Mouse (Mus musculus) thymus, postnatal 25 days (tissue): Measurements from ENCODE around the gene Blm.

Experiments
- DNase-seq: peaks from one replicate; pipeline ENCODE4 v3.0.0; 2022

Blm gene

DNA sequence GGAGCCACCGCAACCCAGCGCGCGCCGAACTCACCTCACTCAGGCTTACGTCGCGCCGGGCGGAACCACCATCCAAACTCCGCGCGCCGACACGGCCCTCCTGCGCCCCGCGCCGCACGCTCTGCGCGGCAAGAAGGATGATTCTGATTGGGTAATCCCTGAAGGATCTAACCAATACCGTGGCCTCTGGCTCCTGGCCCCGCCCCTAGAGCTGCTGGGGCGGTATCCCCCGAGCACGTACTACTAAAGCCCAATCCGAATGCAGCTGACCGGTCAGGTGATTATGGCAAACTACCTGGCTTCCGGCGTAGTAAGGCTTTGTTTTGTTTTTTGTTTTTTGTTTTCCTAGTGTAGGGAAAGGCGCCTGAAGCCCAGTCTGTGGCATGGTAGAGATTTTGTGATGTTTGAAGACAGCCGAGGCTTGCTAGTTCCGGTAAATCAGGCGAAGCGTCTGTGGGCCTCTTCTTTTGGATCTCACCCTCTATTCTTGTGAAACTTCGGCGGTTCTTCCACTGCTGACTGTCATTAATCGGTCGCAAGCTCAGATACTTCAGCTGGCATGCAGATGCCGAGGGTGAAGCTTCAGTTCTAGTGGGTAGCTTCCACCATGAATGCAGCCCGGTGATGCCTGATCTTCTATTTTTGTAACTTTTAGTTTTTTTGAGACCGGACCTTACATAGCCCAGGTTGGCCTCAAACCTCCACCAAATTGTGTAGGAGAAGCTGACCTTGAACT lies at the start of gene Blm:
Gene Blm (minus strand): TSS at position 111 of the 736 bp plus-strand sequence.
- peak; percentile 97 for DNase-seq

GRCm38 (mm10) chr7:80583981-80584380 lies 49.1 kb upstream of the Blm start:
- DNase-seq: peak; percentile 60

- peak; percentile 49 for DNase-seq
Measured at GRCm38 (mm10) chr7:80582821-80583451, 48.0 kb upstream of the Blm start.

GRCm38 (mm10) chr7:80580368-80580767 lies 45.4 kb upstream of the Blm start:
- peak; percentile 49 for DNase-seq

DNA sequence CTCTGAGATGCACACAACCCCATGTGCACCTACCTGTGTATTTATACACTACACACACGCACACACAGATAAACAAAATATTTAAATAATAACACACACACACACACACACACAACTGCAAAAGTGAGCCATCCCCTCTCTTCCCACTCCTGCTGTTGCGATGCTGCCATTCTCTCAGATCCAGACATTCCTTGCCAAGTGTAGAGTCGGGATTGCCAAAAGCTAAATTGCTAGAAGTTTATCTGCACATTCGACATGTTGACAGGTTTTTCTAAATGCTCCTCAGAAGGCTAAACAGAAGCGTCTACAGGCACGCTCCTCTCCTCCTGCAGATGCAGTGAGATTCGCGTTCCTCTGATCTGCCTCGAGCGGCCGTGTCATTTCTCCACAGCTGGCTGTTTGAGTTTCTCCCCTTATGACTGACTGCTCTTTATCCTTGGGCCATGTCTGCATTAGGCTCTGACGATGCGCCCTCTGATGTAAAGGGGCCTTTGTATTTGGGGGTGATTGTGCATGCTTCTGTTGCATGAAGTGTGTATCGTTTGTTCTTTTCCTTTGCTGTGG lies 42.6 kb upstream of the Blm start:
- peak; percentile 41 for DNase-seq

DNA sequence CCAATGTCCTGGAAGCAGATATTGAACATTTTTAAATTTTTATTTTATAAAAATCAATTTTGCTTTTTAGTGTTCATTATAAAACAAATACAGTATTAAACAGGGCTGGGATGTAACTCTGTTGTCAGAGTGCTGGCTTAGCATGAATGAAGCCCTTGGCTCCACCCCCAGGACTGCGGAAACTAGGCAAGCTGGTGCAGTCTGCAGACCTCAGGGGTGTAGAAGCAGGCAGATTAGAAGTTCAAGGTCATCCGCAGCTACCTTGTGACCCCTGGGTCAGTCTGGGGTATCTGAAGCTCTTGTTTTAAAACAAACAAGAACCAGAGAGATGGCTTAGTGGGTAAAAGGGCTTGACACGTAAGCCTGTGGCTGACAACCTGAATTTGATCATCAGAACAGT lies 41.7 kb upstream of the Blm start:
- DNase-seq: peak; percentile 39

DNA sequence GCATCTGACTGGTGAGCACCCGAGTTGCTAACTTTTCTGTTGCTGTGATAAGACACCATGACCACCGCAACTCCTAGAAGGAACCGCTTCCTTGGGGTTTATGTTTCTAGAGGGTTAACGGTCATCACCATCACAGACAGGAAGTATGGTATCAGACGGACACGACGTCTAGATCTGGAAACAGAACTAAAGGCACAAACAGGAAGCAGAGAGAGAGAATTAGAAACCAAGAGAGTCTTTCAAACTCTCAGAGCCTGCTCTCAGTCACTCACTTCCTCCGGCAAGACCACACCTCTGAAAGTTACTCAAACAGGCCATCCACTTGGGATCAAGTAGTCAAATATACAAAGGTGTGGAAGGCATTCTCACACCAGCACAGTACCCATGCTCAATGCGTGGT lies 40.8 kb upstream of the Blm start:
- DNase-seq: peak; percentile 26

GRCm38 (mm10) chr7:80573076-80573475 lies 38.2 kb upstream of the Blm start:
- DNase-seq: no peak

DNA sequence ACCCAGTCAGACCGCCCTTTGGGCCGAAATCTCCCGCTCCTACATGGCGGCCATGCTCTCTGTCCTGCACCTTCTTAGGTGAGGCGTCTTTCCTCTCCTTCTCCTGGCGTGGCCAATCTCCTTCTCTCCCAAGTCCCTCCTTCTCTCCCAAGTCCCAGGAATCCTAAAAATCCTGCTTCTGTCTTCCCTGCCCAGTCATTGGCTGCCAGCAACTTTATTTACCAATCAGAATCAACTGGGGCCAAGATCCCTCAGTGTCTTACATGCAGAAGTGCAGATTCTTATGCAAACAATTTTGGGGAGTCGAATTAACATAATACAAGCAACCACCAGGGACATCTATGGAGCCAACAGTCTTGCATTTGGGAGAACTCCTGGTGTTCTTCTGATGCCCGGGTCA lies 33.1 kb upstream of the Blm start:
- DNase-seq: no peak

DNA sequence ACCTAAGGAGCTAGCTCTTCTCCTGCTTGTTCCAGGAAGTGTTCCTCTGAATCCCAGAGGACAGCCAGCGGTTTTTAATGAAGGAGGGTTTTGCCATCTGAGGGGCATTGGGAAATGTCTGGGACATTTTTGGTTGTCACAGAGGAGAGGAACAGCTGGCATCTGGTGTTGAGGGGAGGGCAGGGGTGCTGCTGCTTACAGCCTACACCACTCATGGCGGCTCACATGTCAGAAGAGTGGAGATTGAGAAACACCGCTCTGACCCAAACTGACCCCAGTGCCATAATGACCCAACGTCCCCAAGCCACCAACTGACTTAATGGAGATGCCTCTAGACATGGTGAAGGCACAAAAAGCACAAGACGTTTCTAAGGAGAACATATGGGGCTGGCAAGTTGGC lies 27.0 kb upstream of the Blm start:
- DNase-seq: no peak

- DNase-seq: no peak
Measured at GRCm38 (mm10) chr7:80561271-80561670, 26.4 kb upstream of the Blm start.

- no peak for DNase-seq
Measured at GRCm38 (mm10) chr7:80558572-80558971, 23.7 kb upstream of the Blm start.

GRCm38 (mm10) chr7:80558101-80558500 lies 23.2 kb upstream of the Blm start:
- no peak for DNase-seq

DNA sequence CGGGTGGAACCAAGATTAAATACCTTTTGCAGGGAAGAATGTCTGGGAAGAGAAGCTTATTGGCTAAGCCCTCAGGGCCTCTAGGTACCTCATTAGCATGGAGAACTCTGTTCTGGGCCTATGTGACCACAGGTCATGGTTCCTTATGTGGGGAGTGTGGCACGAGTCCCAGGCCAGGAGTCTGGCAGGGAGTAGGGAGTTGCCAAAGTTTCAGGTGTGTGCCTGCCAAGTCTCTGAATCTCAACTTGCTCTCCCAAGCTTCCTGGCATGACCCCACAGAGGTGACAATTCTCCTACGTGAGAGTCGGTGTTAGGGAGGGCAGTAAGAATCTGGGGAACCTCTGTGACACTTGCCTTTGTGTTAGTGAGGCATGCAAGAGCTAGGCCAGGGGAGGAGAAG lies 22.2 kb upstream of the Blm start:
- DNase-seq: no peak

GRCm38 (mm10) chr7:80556166-80556565 lies 21.2 kb upstream of the Blm start:
- DNase-seq: no peak

DNA sequence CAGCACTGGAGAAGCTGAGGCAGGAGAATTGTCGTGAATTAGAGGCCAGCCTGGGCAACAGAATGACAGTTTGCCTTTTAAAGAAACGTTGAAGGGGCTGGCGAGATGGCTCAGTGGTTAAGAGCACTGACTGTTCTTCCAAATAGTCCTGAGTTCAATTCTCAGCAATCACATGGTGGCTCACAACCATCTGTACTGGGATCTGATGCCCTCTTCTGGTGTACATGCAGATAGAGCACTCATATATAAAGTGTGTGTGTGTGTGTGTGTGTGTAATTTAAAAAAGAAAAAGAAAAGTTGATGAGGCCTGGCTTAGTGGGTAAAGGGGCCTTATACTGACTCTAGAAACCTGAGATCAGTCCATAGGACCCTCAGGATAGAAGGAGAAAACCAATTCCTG lies 20.2 kb upstream of the Blm start:
- DNase-seq: no peak

DNA sequence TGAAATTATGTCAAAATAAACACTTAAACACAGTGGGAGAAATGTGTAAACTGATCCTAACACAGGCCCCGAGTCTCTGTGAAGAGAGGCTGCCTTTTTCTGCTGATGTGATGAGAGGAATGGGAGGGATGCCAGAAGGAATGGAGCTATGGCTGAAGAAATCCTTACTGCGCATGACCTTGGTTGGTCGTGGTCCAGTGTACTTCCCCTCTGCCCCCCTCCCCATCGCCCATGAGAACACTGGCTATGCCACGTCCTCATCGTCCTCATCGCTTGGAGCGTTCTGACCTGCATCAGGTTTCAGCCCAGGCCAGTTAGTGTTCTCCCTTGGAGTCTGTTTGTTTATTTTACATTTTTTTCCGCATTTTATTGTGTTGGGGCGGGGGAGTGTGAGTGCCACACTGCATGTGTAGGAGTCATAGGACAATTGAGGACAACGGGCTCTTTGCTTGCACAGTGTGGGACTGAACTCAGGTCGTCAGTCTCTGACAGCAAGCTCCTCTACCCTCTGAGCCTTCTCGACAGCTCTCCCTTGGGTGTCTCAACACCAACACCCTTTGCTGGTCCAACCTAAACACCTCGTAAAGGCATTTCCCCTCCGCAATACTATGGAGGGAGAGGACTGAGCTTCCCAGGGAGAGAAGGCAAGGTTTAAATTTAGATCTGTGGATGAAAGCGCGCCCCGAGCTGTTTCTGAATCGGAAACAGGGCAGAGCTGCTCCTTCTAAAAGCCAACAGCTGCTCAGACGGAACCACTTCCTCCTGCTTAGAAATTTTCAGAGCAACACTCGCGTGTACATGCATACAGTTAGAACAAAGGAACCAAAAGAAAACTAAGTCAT lies 19.5 kb upstream of the Blm start:
- DNase-seq: peak; percentile 76

DNA sequence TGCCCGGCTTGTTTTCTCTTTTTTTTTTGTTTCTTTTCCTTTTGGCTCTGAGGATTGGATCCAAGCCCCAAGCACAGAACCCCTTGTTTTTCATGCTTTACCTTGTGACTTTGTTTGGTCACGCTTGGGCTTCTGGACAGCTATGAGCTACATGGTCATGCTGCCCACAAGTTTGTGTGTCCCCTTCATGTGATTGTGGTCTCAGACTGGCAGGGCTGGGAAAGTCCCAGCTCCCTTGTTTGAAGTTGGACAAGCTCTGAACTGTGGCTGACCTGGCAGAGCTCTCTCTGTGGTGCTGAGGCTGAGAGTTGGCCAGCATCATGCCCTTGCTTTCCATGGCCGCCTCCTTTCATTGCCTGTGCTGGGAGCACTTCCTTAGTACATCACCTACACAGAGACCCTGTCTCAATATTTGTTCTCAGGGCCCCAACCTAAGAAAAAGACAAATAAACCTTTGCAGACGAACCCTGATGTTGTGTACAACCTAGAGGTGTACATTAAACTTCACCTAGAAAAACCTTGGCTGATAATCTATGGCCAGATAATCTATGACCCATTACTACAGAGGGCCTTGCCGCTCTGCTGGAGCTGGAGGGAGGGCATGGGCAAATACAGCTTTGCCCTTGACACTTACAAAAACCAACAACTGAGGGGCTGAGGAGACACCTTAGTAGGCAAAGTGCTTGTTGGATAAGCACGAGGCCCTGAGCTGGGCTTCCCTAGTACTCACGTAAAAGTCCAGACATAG lies 13.8 kb upstream of the Blm start:
- DNase-seq: no peak

GRCm38 (mm10) chr7:80542139-80542831 lies 7.4 kb upstream of the Blm start:
- no peak for DNase-seq

DNA sequence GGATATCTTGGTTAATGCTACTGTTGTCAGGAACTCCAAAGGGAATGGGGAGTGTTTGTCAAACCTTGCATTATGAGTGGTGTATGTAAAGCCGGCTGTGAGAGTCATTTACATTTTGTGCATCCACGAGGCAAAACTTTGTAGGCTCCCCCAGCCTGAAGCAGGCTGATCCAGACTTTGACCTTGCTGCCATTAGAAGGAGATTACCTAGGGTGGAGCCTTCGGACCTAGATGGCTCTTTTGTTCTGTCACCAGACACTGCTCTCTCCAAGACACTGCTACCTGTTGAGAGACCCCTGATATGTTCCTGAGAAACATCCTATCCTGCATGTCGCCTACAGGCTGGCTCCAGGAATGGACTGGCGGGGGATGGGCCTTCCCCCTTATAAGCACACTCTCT lies 4.7 kb upstream of the Blm start:
- DNase-seq: no peak

DNA sequence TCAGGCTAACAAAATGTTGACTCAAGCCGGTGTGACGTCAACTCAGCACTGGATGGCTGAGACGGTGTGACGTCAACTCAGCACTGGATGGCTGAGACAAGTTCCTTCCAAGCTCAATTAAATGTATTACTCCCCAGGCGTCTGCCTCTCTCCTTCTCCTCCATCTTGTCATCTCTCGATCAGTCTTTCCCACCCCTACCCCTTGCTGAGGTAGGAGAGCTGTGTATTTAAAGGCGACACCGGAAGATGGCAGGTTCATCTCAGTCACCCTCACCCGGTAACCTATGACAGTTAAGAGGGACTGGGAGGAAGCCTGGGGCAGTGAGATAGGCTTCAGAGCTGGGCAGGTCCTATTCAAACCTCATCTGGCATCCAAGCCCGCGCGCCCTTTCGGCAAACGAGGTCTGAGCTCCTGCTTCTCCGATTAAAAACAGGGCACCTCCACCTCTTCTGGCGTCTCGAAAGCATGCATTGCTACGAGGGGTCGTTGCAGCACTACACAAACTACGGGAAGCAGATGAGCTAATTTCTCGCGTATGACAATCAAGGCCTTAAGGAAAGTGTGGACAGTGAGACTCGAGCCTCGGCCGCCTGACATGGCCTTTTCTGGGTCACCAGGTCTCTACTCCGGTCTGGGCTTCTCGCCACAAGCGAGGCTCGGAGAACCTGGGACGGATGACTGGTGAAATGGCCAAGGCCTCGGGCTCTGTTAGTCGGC lies 469 bp downstream of the Blm start:
- peak; percentile 50 for DNase-seq
